ENCODE assay signal across 8 mouse cellular contexts in genomic region chr16:20716841-20717180, GRCm38 (mm10). TPM values are rescaled to one million over a fixed set of nuclear protein-coding genes. Genes with fewer than 3 reads are reported as not detected.
DNase-seq lines count a peak whose midpoint lies in the region; ATAC-seq and TF ChIP-seq lines count a peak whose summit lies in the region.

No protein-coding gene starts in this region.

- ATAC-seq in lung, embryonic 14.5 days (ENCODE audit: insufficient read depth), result no peak; the same call in 1 of the 2 replicates
- peak; percentile 10; the same call in 1 of the 2 replicates for ATAC-seq in limb, embryonic 11.5 days (ENCODE audit: insufficient number of reproducible peaks, low FRiP score, low TSS enrichment, low read depth)
- ATAC-seq in neural tube, embryonic 14.5 days (ENCODE audit: low read depth), result no peak

- H3K27me3 ChIP-seq in lung, embryonic 14.5 days (ENCODE audit: insufficient read depth, low read length), result no peaks in the 10 kb centered on the region
- no peaks in the 10 kb centered on the region for H3K27me3 ChIP-seq in limb, embryonic 11.5 days (ENCODE audit: control insufficient read depth, insufficient read depth, low read length)
- H3K27me3 ChIP-seq in neural tube, embryonic 14.5 days (ENCODE audit: control insufficient read depth, insufficient read depth, low read length), result no peaks in the 10 kb centered on the region

- H3K9ac ChIP-seq in lung, embryonic 14.5 days, result peak overlapping the region; percentile 67
- H3K9ac ChIP-seq in limb, embryonic 11.5 days (ENCODE audit: low read length), result peak overlapping the region; percentile 54
- peak overlapping the region; percentile 74 for H3K9ac ChIP-seq in neural tube, embryonic 14.5 days (replicated peaks; ENCODE audit: low read depth, low read length)

- peak overlapping the region; percentile 97 for H3K27ac ChIP-seq in lung, embryonic 14.5 days (ENCODE audit: low read depth)
- H3K27ac ChIP-seq in embryonic fibroblast, embryonic 13.5 days (ENCODE audit: insufficient read depth, low read length), result peak overlapping the region; percentile 76
- peak overlapping the region; percentile 68 for H3K27ac ChIP-seq in limb, embryonic 11.5 days (replicated peaks; ENCODE audit: low read depth, low read length)
- H3K27ac ChIP-seq in neural tube, embryonic 14.5 days (ENCODE audit: low read depth, low read length), result peak overlapping the region; percentile 91

- TF ChIP-seq CTCF in lung, embryonic 14.5 days (IDR thresholded peaks at IDR 0.05; ENCODE audit: low read depth), result no peak; the same call in 1 of the 2 replicates
- no peak for TF ChIP-seq CTCF in embryonic fibroblast, embryonic 13.5 days (IDR thresholded peaks at IDR 0.05; ENCODE audit: borderline replicate concordance, insufficient read depth, low read length)

- peaks cover 9% of the 10 kb centered on the region for H3K4me1 ChIP-seq in lung, embryonic 14.5 days (ENCODE audit: insufficient read depth)
- H3K4me1 ChIP-seq in embryonic fibroblast, embryonic 13.5 days (ENCODE audit: control insufficient read depth, insufficient read depth, low read length), result peaks cover 3% of the 10 kb centered on the region; the same call in 1 of the 2 replicates
- H3K4me1 ChIP-seq in limb, embryonic 11.5 days (ENCODE audit: control insufficient read depth, insufficient read depth, low read length), result peaks cover 22% of the 10 kb centered on the region
- peaks cover 35% of the 10 kb centered on the region for H3K4me1 ChIP-seq in neural tube, embryonic 14.5 days (ENCODE audit: control insufficient read depth, insufficient read depth, low read length)

- no peaks in the 10 kb centered on the region for H3K9me3 ChIP-seq in lung, embryonic 14.5 days (ENCODE audit: low read depth, low read length)
- no peaks in the 10 kb centered on the region for H3K9me3 ChIP-seq in limb, embryonic 11.5 days (ENCODE audit: control insufficient read depth, low read length)
- H3K9me3 ChIP-seq in neural tube, embryonic 14.5 days (ENCODE audit: control insufficient read depth, low read length), result no peaks in the 10 kb centered on the region

- peak overlapping the region; percentile 61 for H3K4me3 ChIP-seq in lung, embryonic 14.5 days (ENCODE audit: low read depth, low read length)
- H3K4me3 ChIP-seq in embryonic fibroblast, embryonic 13.5 days (ENCODE audit: insufficient read depth, low read length), result peak overlapping the region; percentile 46
- H3K4me3 ChIP-seq in limb, embryonic 11.5 days (ENCODE audit: low read depth, low read length), result peak overlapping the region; percentile 49
- peak overlapping the region; percentile 65 for H3K4me3 ChIP-seq in neural tube, embryonic 14.5 days (ENCODE audit: low read depth, low read length)

- TF ChIP-seq POLR2A in embryonic fibroblast, embryonic 13.5 days (IDR thresholded peaks at IDR 0.05; ENCODE audit: low read depth, low read length), result peak; percentile 60

- WGBS in lung, embryonic 14.5 days, result 2% methylated on average over 8 of the region's 8 CpGs
- under 1% methylated on average over 8 of the region's 8 CpGs for WGBS in limb, embryonic 11.5 days
- under 1% methylated on average over 8 of the region's 8 CpGs for WGBS in neural tube, embryonic 14.5 days

- DNase-seq in lung, embryonic 14.5 days, result no peak
- no peak for DNase-seq in lung, postnatal 4 days
- no peak for DNase-seq in limb, embryonic 11.5 days (ENCODE audit: low spot score)
- no peak for DNase-seq in adrenal gland, postnatal 25 days
- DNase-seq in adrenal gland, adult (ENCODE audit: inconsistent age in 2 of 2, low spot score in 1 of 2), result no peak
- DNase-seq in c-Kit-positive CD71-positive TER-119-positive erythroid progenitor cells, embryonic 14.5 days (ENCODE audit: low spot score), result no peak

- peaks cover 31% of the 10 kb centered on the region for H3K36me3 ChIP-seq in lung, embryonic 14.5 days (ENCODE audit: insufficient read depth)
- H3K36me3 ChIP-seq in limb, embryonic 11.5 days (ENCODE audit: control insufficient read depth, insufficient read depth, low read length), result no peaks in the 10 kb centered on the region; the same call in 1 of the 2 replicates
- peaks cover 10% of the 10 kb centered on the region; the same call in 1 of the 2 replicates for H3K36me3 ChIP-seq in neural tube, embryonic 14.5 days (ENCODE audit: control insufficient read depth, insufficient read depth, low read length)

- H3K4me2 ChIP-seq in lung, embryonic 14.5 days, result peak overlapping the region; percentile 89
- H3K4me2 ChIP-seq in limb, embryonic 11.5 days (ENCODE audit: low read depth, severe bottlenecking), result peak overlapping the region; percentile 72
- peak overlapping the region; percentile 96 for H3K4me2 ChIP-seq in neural tube, embryonic 14.5 days (ENCODE audit: low read depth, low read length)

RNA-seq across cellular contexts. Expression of gene Polr2h, which starts 0.7 kb away (rescaled TPM):
- polyA plus RNA-seq in lung, embryonic 14.5 days (2014; fragmentation: Nextera tagmentation; extraction: Ambion mirVana), result 101 and 114 TPM in 2 replicates
- polyA plus RNA-seq in embryonic fibroblast, embryonic 13.5 days (2011; ENCODE audit: insufficient read length, low read depth, missing spikeins), result 36.5 and 38.8 TPM in 2 replicates
- polyA plus RNA-seq in limb, embryonic 11.5 days (2014; fragmentation: Nextera tagmentation; extraction: Ambion mirVana), result 136 and 140 TPM in 2 replicates
- 91.4 and 100 TPM in 2 replicates for polyA plus RNA-seq in neural tube, embryonic 14.5 days (2014; fragmentation: Nextera tagmentation; extraction: Ambion mirVana)
- 49.8 and 56.3 TPM in 2 replicates for total RNA-seq in adrenal gland, postnatal 25 days (2021)

RNA-seq across cellular contexts. Expression of gene Clcn2, which starts 0.7 kb away (rescaled TPM):
- 7.5 and 10.1 TPM in 2 replicates for polyA plus RNA-seq in lung, embryonic 14.5 days (2014; fragmentation: Nextera tagmentation; extraction: Ambion mirVana)
- 7.0 and 7.9 TPM in 2 replicates for polyA plus RNA-seq in embryonic fibroblast, embryonic 13.5 days (2011; ENCODE audit: insufficient read length, low read depth, missing spikeins)
- 21.0 and 23.1 TPM in 2 replicates for polyA plus RNA-seq in limb, embryonic 11.5 days (2014; fragmentation: Nextera tagmentation; extraction: Ambion mirVana)
- 30.7 and 31.3 TPM in 2 replicates for polyA plus RNA-seq in neural tube, embryonic 14.5 days (2014; fragmentation: Nextera tagmentation; extraction: Ambion mirVana)
- 45.9 and 74.4 TPM in 2 replicates for total RNA-seq in adrenal gland, postnatal 25 days (2021)

RNA-seq across cellular contexts. Expression of gene Chrd, which starts 16.1 kb away (rescaled TPM):
- 3.4 and 4.8 TPM in 2 replicates for polyA plus RNA-seq in lung, embryonic 14.5 days (2014; fragmentation: Nextera tagmentation; extraction: Ambion mirVana)
- polyA plus RNA-seq in embryonic fibroblast, embryonic 13.5 days (2011; ENCODE audit: insufficient read length, low read depth, missing spikeins), result 3.8 and 7.3 TPM in 2 replicates
- 2.0 and 3.4 TPM in 2 replicates for polyA plus RNA-seq in limb, embryonic 11.5 days (2014; fragmentation: Nextera tagmentation; extraction: Ambion mirVana)
- polyA plus RNA-seq in neural tube, embryonic 14.5 days (2014; fragmentation: Nextera tagmentation; extraction: Ambion mirVana), result 6.6 and 7.0 TPM in 2 replicates
- total RNA-seq in adrenal gland, postnatal 25 days (2021), result 8.1 and 13.5 TPM in 2 replicates

RNA-seq across cellular contexts. Expression of gene Thpo, which starts 17.5 kb away (rescaled TPM):
- 0.76 and 1.1 TPM in 2 replicates for polyA plus RNA-seq in lung, embryonic 14.5 days (2014; fragmentation: Nextera tagmentation; extraction: Ambion mirVana)
- polyA plus RNA-seq in embryonic fibroblast, embryonic 13.5 days (2011; ENCODE audit: insufficient read length, low read depth, missing spikeins), result 0.57 and 0.98 TPM in 2 replicates
- polyA plus RNA-seq in limb, embryonic 11.5 days (2014; fragmentation: Nextera tagmentation; extraction: Ambion mirVana), result 0.28 and 0.71 TPM in 2 replicates
- polyA plus RNA-seq in neural tube, embryonic 14.5 days (2014; fragmentation: Nextera tagmentation; extraction: Ambion mirVana), result 0.99 and 1.6 TPM in 2 replicates
- total RNA-seq in adrenal gland, postnatal 25 days (2021), result 1.6 and 3.2 TPM in 2 replicates

RNA-seq across cellular contexts. Expression of gene Fam131a, which starts 23.8 kb away (rescaled TPM):
- 3.4 TPM in 2 replicates for polyA plus RNA-seq in lung, embryonic 14.5 days (2014; fragmentation: Nextera tagmentation; extraction: Ambion mirVana)
- polyA plus RNA-seq in embryonic fibroblast, embryonic 13.5 days (2011; ENCODE audit: insufficient read length, low read depth, missing spikeins), result 7.7 and 9.9 TPM in 2 replicates
- 3.5 and 4.1 TPM in 2 replicates for polyA plus RNA-seq in limb, embryonic 11.5 days (2014; fragmentation: Nextera tagmentation; extraction: Ambion mirVana)
- polyA plus RNA-seq in neural tube, embryonic 14.5 days (2014; fragmentation: Nextera tagmentation; extraction: Ambion mirVana), result 42.5 and 48.2 TPM in 2 replicates
- total RNA-seq in adrenal gland, postnatal 25 days (2021), result 14.8 and 17.6 TPM in 2 replicates
